Mouse (Mus musculus) brain, embryonic 14.5 days (tissue): ENCODE measurements around the gene Ceacam5. TPM values are rescaled to one million over a fixed set of nuclear protein-coding genes. Genes with fewer than 3 reads are reported as not detected.

Experiments
- DNase-seq: peaks from one replicate; pipeline ENCODE4 v3.0.0-alpha.2; 2011; ENCODE audit warnings: low read depth
- CTCF ChIP-seq: fragments of 200-500 bp; IDR thresholded peaks from 2 replicates; pipeline ENCODE4 v1.5.1; 2012; ENCODE audit warnings: inconsistent platforms, mild to moderate bottlenecking, moderate library complexity, borderline replicate concordance; ENCODE audit not compliant: insufficient read depth, insufficient read length; ENCODE audit errors: extremely low read depth
- POLR2A ChIP-seq: fragments of 200-500 bp; IDR thresholded peaks from 2 replicates; pipeline ENCODE4 v1.6.1; 2012; ENCODE audit warnings: mild to moderate bottlenecking, inconsistent platforms, borderline replicate concordance; ENCODE audit not compliant: poor library complexity, insufficient read depth, insufficient read length, severe bottlenecking; ENCODE audit errors: extremely low read depth
- polyA plus RNA-seq: library from polyadenylated mRNA; depleted of rRNA; stranded (reverse); fragments of >200 nt; gene quantifications from 2 replicates; pipeline ENCODE4 v1.2.3, GENCODE M21; 2012; rRNA removed

The Ceacam5 gene
- polyA plus RNA-seq, result 0.03 TPM in 2 replicates

GRCm38 (mm10) chr7:17712938-17713337 lies at the start of gene Ceacam5:
Gene Ceacam5, plus strand, starts transcription at chr7:17713238.
- no peak for TF ChIP-seq POLR2A
- no peak for TF ChIP-seq CTCF
- no peak for DNase-seq

Other genes starting within 250 kb of the Ceacam5 start
- gene Ceacam14, start 99.4 kb downstream of the Ceacam5 start, polyA plus RNA-seq, result 0.21 TPM in 1 of 2 replicates, not detected in the other
- gene Gm5155, start 158.5 kb downstream of the Ceacam5 start, polyA plus RNA-seq, result 0.03 and 0.04 TPM in 2 replicates